Mouse (Mus musculus): ENCODE results near the gene Plcl2. TPM values are rescaled to one million over a fixed set of nuclear protein-coding genes. Genes with fewer than 3 reads are reported as not detected.
"Not testable (repeated sequence)": the region's sequence is repeated elsewhere in the genome, so short reads cannot be mapped to it uniquely, and the experiment has no call there.

Gene Plcl2
- total RNA-seq, 2 experiments from 2014 or later, result 51.0 to 57.3 TPM

GRCm38 (mm10) chr17:50620794-50621537 lies 111.8 kb downstream of the Plcl2 start:
- no peak for DNase-seq (ENCODE audit: low spot score in 2 of 2)

GRCm38 (mm10) chr17:50621996-50622395 lies 112.8 kb downstream of the Plcl2 start:
- DNase-seq (ENCODE audit: low spot score in 2 of 2), result no peak

- DNase-seq (ENCODE audit: low spot score in 2 of 2), result no peak
Observed at GRCm38 (mm10) chr17:50625584-50625983, 116.4 kb downstream of the Plcl2 start.

GRCm38 (mm10) chr17:50627658-50628057 lies 118.5 kb downstream of the Plcl2 start:
- DNase-seq (ENCODE audit: low spot score in 2 of 2), result no peak

- DNase-seq (ENCODE audit: low spot score in 2 of 2), result no peak
Observed at GRCm38 (mm10) chr17:50628716-50629115, 119.5 kb downstream of the Plcl2 start.

- DNase-seq (ENCODE audit: low spot score in 2 of 2), result not testable (repeated sequence)
Observed at GRCm38 (mm10) chr17:50630992-50631391, 121.8 kb downstream of the Plcl2 start.

GRCm38 (mm10) chr17:50634008-50634871 lies 125.0 kb downstream of the Plcl2 start:
- DNase-seq (ENCODE audit: low spot score in 2 of 2), result no peak

- no peak for DNase-seq (ENCODE audit: low spot score in 2 of 2)
Observed at GRCm38 (mm10) chr17:50635961-50636585, 126.9 kb downstream of the Plcl2 start.

- no peak for DNase-seq (ENCODE audit: low spot score in 2 of 2)
Observed at GRCm38 (mm10) chr17:50638791-50639190, 129.6 kb downstream of the Plcl2 start.

- DNase-seq (ENCODE audit: low spot score in 2 of 2), result no peak
Observed at GRCm38 (mm10) chr17:50641076-50641610, 131.9 kb downstream of the Plcl2 start.

GRCm38 (mm10) chr17:50641879-50642278 lies 132.7 kb downstream of the Plcl2 start:
- DNase-seq (ENCODE audit: low spot score in 2 of 2), result no peak

GRCm38 (mm10) chr17:50643356-50643755 lies 134.2 kb downstream of the Plcl2 start:
- no peak for DNase-seq (ENCODE audit: low spot score in 2 of 2)

GRCm38 (mm10) chr17:50643989-50644388 lies 134.8 kb downstream of the Plcl2 start:
- DNase-seq (ENCODE audit: low spot score in 2 of 2), result no peak

- not testable (repeated sequence) for DNase-seq (ENCODE audit: low spot score in 2 of 2)
Observed at GRCm38 (mm10) chr17:50648141-50648540, 138.9 kb downstream of the Plcl2 start.

- no peak for DNase-seq (ENCODE audit: low spot score in 2 of 2)
Observed at GRCm38 (mm10) chr17:50648757-50649419, 139.7 kb downstream of the Plcl2 start.

- DNase-seq (ENCODE audit: low spot score in 2 of 2), result peak; percentile 48 to 78
Observed at GRCm38 (mm10) chr17:50650535-50651223, 141.5 kb downstream of the Plcl2 start.

- DNase-seq (ENCODE audit: low spot score in 2 of 2), result no peak
Observed at GRCm38 (mm10) chr17:50654741-50655415, 145.7 kb downstream of the Plcl2 start.

- no peak for DNase-seq (ENCODE audit: low spot score in 2 of 2)
Observed at GRCm38 (mm10) chr17:50655416-50655776, 146.2 kb downstream of the Plcl2 start.

GRCm38 (mm10) chr17:50657321-50657720 lies 148.1 kb downstream of the Plcl2 start:
- DNase-seq (ENCODE audit: low spot score in 2 of 2), result no peak

- DNase-seq (ENCODE audit: low spot score in 2 of 2), result no peak
Observed at GRCm38 (mm10) chr17:50658901-50659300, 149.7 kb downstream of the Plcl2 start.

Data from layer of hippocampus, postnatal 14 days (tissue).